Mouse (Mus musculus) midbrain, embryonic 14.5 days (tissue): ENCODE measurements around the gene Lingo1. TPM values are rescaled to one million over a fixed set of nuclear protein-coding genes. Genes with fewer than 3 reads are reported as not detected.

ENCODE experiments used
- ATAC-seq: fragments of 200-750 bp; cut with Nextera tagmentation; 2 replicates; pipeline ENCODE4 v1.8.0; 2017; ENCODE audit warnings: moderate number of reproducible peaks, moderate library complexity; ENCODE audit not compliant: low FRiP score, low TSS enrichment
- DNase-seq: peaks from one replicate; pipeline ENCODE4 v3.0.0-alpha.2; 2015
- H3K27ac ChIP-seq: fragments of 300-500 bp; sonication (generic); replicated peaks from 2 replicates; pipeline ENCODE4 v1.5.1; 2014; ENCODE audit warnings: mild to moderate bottlenecking, low read depth, low read length, moderate library complexity
- H3K27me3 ChIP-seq: fragments of 300-500 bp; sonication (generic); 2 replicates; pipeline ENCODE4 v1.6.1; 2014; ENCODE audit warnings: low read length, control low read depth, mixed read lengths; ENCODE audit not compliant: control insufficient read depth, insufficient read depth
- H3K36me3 ChIP-seq: fragments of 300-500 bp; sonication (generic); 2 replicates; pipeline ENCODE4 v1.6.1; 2014; ENCODE audit warnings: low read length, control low read depth; ENCODE audit not compliant: control insufficient read depth, insufficient read depth
- H3K4me1 ChIP-seq: fragments of 300-500 bp; sonication (generic); 2 replicates; pipeline ENCODE4 v1.6.1; 2014; ENCODE audit warnings: mild to moderate bottlenecking, antibody characterized with exemption, low read length, control low read depth; ENCODE audit not compliant: control insufficient read depth, insufficient read depth
- H3K4me2 ChIP-seq: fragments of 300-500 bp; sonication (generic); 2 replicates; pipeline ENCODE4 v1.6.1; 2014; ENCODE audit warnings: mild to moderate bottlenecking, low read length, moderate library complexity
- H3K4me3 ChIP-seq: fragments of 300-500 bp; sonication (generic); replicated peaks from 2 replicates; pipeline ENCODE4 v1.5.1; 2014; ENCODE audit warnings: low read depth, low read length
- H3K9ac ChIP-seq: fragments of 300-500 bp; sonication (generic); replicated peaks from 2 replicates; pipeline ENCODE4 v1.6.1; 2014; ENCODE audit warnings: mild to moderate bottlenecking, low read length, moderate library complexity
- H3K9me3 ChIP-seq: fragments of 300-500 bp; sonication (generic); 2 replicates; pipeline ENCODE4 v1.6.1; 2016; ENCODE audit warnings: low read length, control low read depth, mixed read lengths; ENCODE audit not compliant: control insufficient read depth
- WGBS: fragments of 180-500 bp; shearing (Covaris S2); extraction: QIAGEN DNeasy Blood & Tissue Kit; methylation state at CpG from one replicate; pipeline ENCODE4 v1.1.7; 2014; 5-methylcytosine and 5-hydroxymethylcytosine counted together
- polyA plus RNA-seq: library from polyadenylated mRNA; unstranded; fragments of >200 nt; fragmentation: Nextera tagmentation; extraction: Ambion mirVana; gene quantifications from 2 replicates; pipeline ENCODE4 v1.2.1, GENCODE M21; 2014

Lingo1 gene
- 49.4 and 72.2 TPM in 2 replicates for polyA plus RNA-seq

GRCm38 (mm10) chr9:56795721-56796655, at the start of gene Lingo1:
Gene Lingo1 (minus strand): TSS chr9:56796468.
- WGBS = under 1% methylated on average over 86 of the region's 88 CpGs
- H3K4me1 ChIP-seq = 0 out of 2 replicates have a peak, but pooled peaks cover 6% of the 10 kb centered on the region
- peak within 1 kb of the TSS; percentile 80 for H3K4me2 ChIP-seq
- H3K36me3 ChIP-seq = no peaks in the 10 kb centered on the region
- H3K9me3 ChIP-seq = no peaks in the 10 kb centered on the region
- ATAC-seq (peak; percentile 67), DNase-seq (peak; percentile 85)
- H3K9ac ChIP-seq = peak within 1 kb of the TSS; percentile 75
- H3K27ac ChIP-seq = peak within 1 kb of the TSS; percentile 88
- H3K27me3 ChIP-seq = peaks cover 35% of the 10 kb centered on the region
- H3K4me3 ChIP-seq = peak within 1 kb of the TSS; percentile 61

GRCm38 (mm10) chr9:56844644-56845043, 48.4 kb upstream of the Lingo1 start:
- ATAC-seq = no peak
- H3K9me3 ChIP-seq = no peaks in the 10 kb centered on the region
- H3K9ac ChIP-seq = no peak overlapping the region
- no peaks in the 10 kb centered on the region for H3K27me3 ChIP-seq
- H3K36me3 ChIP-seq = no peaks in the 10 kb centered on the region
- H3K27ac ChIP-seq = no peak overlapping the region
- no peaks in the 10 kb centered on the region for H3K4me1 ChIP-seq
- peak; percentile 51 for DNase-seq
- no peak overlapping the region for H3K4me2 ChIP-seq
- H3K4me3 ChIP-seq = no peak overlapping the region
- 67% methylated on average over 8 of the region's 8 CpGs for WGBS

GRCm38 (mm10) chr9:56843679-56844188, 47.5 kb upstream of the Lingo1 start:
- H3K27ac ChIP-seq = no peak overlapping the region
- DNase-seq (peak; percentile 83), ATAC-seq (no peak)
- 43% methylated on average over 7 of the region's 7 CpGs for WGBS
- H3K27me3 ChIP-seq = no peaks in the 10 kb centered on the region
- H3K4me1 ChIP-seq = no peaks in the 10 kb centered on the region
- no peak overlapping the region for H3K4me2 ChIP-seq
- no peak overlapping the region for H3K9ac ChIP-seq
- H3K4me3 ChIP-seq = no peak overlapping the region
- no peaks in the 10 kb centered on the region for H3K9me3 ChIP-seq
- no peaks in the 10 kb centered on the region for H3K36me3 ChIP-seq

- no peaks in the 10 kb centered on the region for H3K9me3 ChIP-seq
- H3K9ac ChIP-seq = no peak overlapping the region; the same call in 1 of the 2 replicates
- ATAC-seq (no peak), DNase-seq (no peak)
- no peaks in the 10 kb centered on the region; the same call in 1 of the 2 replicates for H3K27me3 ChIP-seq
- H3K27ac ChIP-seq = no peak overlapping the region
- H3K36me3 ChIP-seq = no peaks in the 10 kb centered on the region
- no peaks in the 10 kb centered on the region for H3K4me1 ChIP-seq
- no peak overlapping the region for H3K4me3 ChIP-seq
- H3K4me2 ChIP-seq = no peak overlapping the region
- whole genome bisulfite sequencing = 69% methylated on average over 3 of the region's 3 CpGs
Observed at GRCm38 (mm10) chr9:56842303-56842719, 46.0 kb upstream of the Lingo1 start.

GRCm38 (mm10) chr9:56841864-56842263, 45.6 kb upstream of the Lingo1 start:
- DNase-seq = no peak
- Histone ChIP-seq H3K27me3 (no peaks in the 10 kb centered on the region; the same call in 1 of the 2 replicates), H3K4me3 (no peak overlapping the region), H3K4me1 (no peaks in the 10 kb centered on the region), H3K4me2 (no peak overlapping the region), H3K9me3 (no peaks in the 10 kb centered on the region), H3K9ac (no peak overlapping the region; the same call in 1 of the 2 replicates), H3K27ac (no peak overlapping the region), H3K36me3 (no peaks in the 10 kb centered on the region)
- no peak for ATAC-seq

- no peak for ATAC-seq
- Histone ChIP-seq H3K4me1 (no peaks in the 10 kb centered on the region), H3K4me2 (no peak overlapping the region), H3K36me3 (no peaks in the 10 kb centered on the region), H3K27me3 (no peaks in the 10 kb centered on the region; the same call in 1 of the 2 replicates), H3K9ac (no peak overlapping the region), H3K4me3 (no peak overlapping the region), H3K9me3 (no peaks in the 10 kb centered on the region), H3K27ac (no peak overlapping the region)
- WGBS = 51% methylated on average over 5 of the region's 5 CpGs
- no peak for DNase-seq
Observed at GRCm38 (mm10) chr9:56840721-56841120, 44.5 kb upstream of the Lingo1 start.

GRCm38 (mm10) chr9:56835152-56835551, 38.9 kb upstream of the Lingo1 start:
- Histone ChIP-seq H3K4me3 (no peak overlapping the region), H3K9me3 (no peaks in the 10 kb centered on the region), H3K4me1 (peaks cover 22% of the 10 kb centered on the region), H3K27me3 (no peaks in the 10 kb centered on the region; the same call in 1 of the 2 replicates), H3K27ac (no peak overlapping the region), H3K9ac (no peak overlapping the region), H3K4me2 (no peak overlapping the region), H3K36me3 (no peaks in the 10 kb centered on the region)
- DNase-seq (no peak), ATAC-seq (no peak)
- WGBS = 85% methylated on average over 5 of the region's 5 CpGs

- H3K4me3 ChIP-seq = no peak overlapping the region
- ATAC-seq (no peak), DNase-seq (no peak)
- no peaks in the 10 kb centered on the region for H3K36me3 ChIP-seq
- H3K9me3 ChIP-seq = no peaks in the 10 kb centered on the region
- peaks cover 36% of the 10 kb centered on the region for H3K4me1 ChIP-seq
- WGBS = 35% methylated on average over 6 of the region's 6 CpGs
- H3K27me3 ChIP-seq = no peaks in the 10 kb centered on the region
- H3K9ac ChIP-seq = no peak overlapping the region
- H3K4me2 ChIP-seq = no peak overlapping the region
- H3K27ac ChIP-seq = no peak overlapping the region
Observed at GRCm38 (mm10) chr9:56832900-56833299, 36.6 kb upstream of the Lingo1 start.
